Mouse (Mus musculus) retina, postnatal 1 day (tissue): ENCODE results near the gene Sema6c.
"Not testable (repeated sequence)": the region's sequence is repeated elsewhere in the genome, so short reads cannot be mapped to it uniquely, and the experiment has no call there.

Experiments used
- DNase-seq: peaks from one replicate; pipeline ENCODE4 v3.0.0-alpha.2; 2012

The Sema6c gene

DNA sequence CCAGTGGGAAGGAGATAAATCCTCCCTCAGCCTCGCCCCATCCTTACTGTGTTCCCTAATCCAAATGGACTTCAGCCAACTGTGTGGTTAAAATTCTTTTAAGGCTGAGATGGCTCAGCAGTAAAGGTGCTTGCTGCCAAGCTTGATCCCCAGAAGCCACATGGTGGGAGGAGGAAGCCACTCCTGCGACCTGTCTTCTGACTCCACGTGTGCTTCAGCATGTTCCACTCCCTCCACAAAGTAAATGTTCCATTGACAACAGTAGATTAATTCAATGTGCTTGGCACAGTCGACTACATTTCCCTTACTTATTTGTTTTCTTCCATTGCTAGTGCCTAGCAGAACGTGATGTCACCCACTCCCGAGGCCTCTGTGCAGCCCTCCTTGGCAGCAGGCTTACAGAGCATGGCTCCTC is 34.5 kb downstream of the Sema6c start:
- no peak for DNase-seq

DNA sequence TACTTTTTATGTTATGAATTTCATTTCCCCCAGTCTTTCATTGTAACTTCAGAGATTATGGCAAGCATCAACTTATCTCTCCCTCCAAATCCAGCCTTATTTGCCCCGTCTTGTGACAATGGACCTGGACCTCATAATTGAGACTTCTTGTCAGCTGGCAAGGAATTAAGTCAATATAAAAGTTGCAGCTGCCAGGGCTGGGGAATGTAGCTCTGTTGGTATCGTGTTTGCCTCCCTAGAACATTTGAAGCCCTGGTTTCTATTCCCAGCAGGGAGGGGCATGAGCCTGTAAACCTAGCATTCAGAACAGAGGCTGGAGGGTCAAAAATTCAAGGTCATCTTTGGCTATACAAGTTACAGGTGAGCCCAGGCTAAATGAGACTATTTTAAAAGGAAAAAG is 35.5 kb downstream of the Sema6c start:
- DNase-seq, result no peak

DNA sequence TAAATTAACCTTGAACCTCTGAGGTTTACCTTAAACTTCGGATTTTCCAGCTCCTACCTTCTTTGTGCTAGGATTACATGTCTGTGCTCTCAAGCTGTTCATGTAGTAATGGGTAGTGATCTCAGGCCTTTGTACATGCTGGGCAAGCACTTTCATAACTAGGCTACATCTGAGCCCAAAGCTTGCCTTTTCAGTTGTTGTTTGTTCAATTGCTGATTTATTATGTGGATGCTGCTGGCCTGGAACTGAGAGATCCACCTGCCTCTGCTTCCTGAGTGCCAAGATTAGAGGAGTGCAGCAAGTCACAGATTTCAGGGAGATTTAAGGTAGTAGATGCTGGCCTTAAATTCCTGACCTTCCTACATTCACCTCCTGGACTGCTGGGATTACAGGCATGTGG is 38.8 kb downstream of the Sema6c start:
- no peak for DNase-seq

GRCm38 (mm10) chr3:95200132-95200531 is 39.9 kb downstream of the Sema6c start:
- no peak for DNase-seq

DNA sequence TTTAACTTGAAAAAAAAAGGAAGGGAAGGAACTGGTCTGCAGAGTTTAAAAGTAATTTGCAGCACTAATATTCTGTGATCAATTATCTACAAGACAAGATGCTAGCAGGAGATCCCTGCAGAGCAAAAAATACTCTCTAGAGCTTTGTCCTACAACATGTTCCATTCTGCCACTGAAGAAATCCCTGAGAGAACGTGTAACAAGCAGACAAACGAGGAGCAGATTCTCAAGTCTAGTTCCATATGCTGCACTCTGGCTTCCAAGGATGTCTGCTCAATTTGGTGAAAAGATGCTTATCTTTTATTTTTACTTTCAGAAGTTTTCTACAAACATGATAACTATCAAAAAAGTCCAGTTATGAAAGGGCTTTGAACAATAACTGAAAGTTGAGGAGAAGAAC is 40.3 kb downstream of the Sema6c start:
- no peak for DNase-seq

GRCm38 (mm10) chr3:95203880-95204279 is 43.6 kb downstream of the Sema6c start:
- DNase-seq, result no peak

GRCm38 (mm10) chr3:95208286-95208685 is 48.0 kb downstream of the Sema6c start:
- DNase-seq, result no peak

- DNase-seq, result no peak
Observed at GRCm38 (mm10) chr3:95210585-95210984, 50.3 kb downstream of the Sema6c start.

GRCm38 (mm10) chr3:95212889-95213608 is 52.8 kb downstream of the Sema6c start:
- not testable (repeated sequence) for DNase-seq

DNA sequence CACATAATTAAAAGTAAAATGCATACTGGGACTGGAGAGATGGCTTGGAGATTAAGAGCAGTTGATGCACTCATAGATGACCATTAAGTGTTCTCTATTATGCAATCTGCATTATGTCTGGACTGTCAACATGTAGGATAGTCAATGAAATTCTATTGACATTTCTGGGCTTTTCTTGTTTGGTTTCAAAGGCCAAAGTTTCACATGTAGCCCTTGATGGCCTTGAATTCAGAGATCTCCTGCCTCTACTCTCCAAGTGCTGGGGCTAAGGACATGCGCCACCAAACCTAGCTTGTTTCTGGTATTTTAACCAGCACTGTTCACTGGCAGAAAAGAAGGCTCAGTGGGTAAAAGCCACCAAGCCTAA is 53.3 kb downstream of the Sema6c start:
- no peak for DNase-seq

DNA sequence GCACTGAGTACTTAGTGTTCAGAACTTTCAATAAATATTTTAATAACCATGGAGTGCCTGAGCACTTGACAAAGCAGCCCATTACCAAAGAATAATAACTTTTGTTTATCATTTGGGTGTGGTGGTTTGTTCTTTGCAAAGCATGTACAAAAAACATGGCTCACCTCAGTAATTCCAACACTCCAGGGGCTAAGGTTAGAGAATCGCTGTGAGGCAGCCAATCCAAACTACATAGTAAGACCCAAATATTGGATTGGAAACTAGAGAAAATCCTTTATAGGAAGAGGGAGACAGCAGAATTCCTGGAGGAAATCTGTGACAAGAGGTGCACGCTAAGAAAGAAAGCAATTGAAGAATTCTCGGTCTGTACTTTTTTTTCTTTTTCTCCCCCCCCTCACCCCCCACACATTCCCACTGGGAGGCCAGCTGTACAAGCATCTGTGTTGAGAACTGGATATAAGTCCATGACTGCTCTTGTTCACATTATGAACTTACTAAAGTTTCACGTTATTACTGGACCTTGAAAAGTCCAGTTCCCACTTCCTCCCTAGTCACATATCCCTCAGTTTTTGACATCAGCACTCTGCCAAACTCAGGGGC is 56.5 kb downstream of the Sema6c start:
- no peak for DNase-seq

GRCm38 (mm10) chr3:95217255-95218134 is 57.2 kb downstream of the Sema6c start, which contains the start of gene Gabpb2:
TSS of gene Gabpb2 (minus strand) at chr3:95217916.
- peak; percentile 96 for DNase-seq

DNA sequence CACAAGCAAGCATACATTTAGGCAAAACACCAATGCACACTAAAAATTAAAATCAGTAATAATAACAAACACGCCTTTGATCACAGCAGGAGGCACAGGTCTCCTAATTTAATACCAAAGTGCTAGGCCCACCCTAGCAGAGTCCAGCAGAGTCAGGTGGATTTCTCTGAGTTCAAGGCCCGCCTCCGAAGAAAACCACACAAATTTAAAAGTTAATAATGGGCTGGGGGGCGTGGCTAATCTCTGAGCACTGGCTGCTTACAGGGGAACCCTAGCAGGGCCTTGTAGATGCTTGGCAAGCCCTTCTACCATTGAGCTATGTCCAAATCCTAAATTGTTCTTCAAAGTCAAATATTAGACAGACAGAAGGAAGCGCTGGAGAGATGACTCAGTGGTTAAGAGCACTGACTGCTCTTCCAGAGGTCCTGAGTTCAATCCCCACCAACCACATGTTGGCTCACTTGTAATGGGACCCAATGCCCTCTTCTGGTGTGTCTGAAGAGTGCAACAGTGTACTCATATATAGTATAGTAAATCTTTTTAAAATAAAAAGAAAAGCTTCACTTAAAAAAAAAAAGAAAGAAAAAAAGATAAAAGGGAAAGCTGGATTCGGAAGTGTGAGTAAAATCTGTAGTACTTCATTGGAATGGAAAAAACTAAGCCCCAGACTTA is 58.3 kb downstream of the Sema6c start:
- no peak for DNase-seq

GRCm38 (mm10) chr3:95223041-95223440 is 62.8 kb downstream of the Sema6c start:
- no peak for DNase-seq
